Mouse (Mus musculus): ENCODE data around the gene Arnt. TPM values are rescaled to one million over a fixed set of nuclear protein-coding genes. Genes with fewer than 3 reads are reported as not detected.

The Arnt gene
- total and polyA plus RNA-seq, 3 experiments: 52.6 to 63.4 (median 53.9) TPM

DNA sequence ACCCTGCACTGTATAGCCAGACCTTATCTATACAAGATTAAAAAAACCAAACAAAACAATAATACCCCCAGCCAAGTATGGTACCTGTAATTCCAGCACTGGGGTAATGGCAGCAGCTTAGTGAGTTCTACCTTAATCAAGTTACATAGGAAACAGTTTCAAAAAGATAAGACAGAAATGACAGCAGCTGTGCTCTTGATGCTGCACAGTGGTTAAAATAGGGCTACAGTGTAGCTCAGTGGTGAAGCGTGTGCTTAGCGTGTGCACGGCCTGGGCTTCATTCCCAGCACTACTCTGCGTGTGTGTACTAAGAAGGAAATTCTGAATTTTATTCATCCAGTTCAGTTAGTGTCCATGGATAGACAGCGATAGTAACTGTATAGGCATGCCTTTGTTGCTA is 22.2 kb downstream of the Arnt start:
- DNase-seq: no peak

DNA sequence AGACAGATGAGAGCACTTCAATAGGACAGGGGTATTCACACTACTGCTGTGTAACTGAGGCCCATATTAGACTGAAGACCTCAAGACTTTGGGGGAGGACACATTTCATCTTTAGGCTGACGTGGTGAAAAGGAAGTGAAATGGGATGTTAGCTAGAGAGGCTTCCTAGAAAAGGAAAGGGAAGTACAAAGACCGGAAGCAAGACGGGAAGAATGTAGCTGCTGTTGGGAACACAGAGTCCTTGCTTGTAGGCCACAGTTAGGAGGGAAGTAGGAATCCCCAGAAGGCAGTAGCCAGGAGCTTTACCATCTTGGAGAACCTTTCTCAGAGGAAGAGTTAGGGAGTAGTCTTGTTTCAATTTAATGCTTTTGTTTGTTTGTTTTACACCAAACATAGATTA is 23.6 kb downstream of the Arnt start:
- DNase-seq: no peak

DNA sequence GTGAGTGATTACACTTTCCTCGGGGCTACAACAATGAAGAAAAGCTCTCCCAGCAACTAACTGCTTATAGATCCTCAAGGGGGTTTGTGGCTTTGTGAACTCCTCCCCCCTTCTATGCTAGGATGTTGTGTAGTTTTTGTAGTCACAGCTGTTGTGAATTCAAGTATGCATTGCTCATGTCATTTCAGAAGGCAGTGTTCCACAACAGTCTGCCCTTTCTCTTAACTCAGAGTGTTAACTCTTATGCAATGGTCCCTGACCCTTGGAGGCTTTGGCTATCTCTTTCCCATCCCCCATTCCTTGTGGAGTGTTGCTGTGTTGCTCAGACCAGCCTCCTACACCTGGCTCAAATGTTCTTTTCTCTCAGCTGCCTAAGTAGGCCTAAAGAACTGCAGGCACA is 25.2 kb downstream of the Arnt start:
- no peak for DNase-seq

DNA sequence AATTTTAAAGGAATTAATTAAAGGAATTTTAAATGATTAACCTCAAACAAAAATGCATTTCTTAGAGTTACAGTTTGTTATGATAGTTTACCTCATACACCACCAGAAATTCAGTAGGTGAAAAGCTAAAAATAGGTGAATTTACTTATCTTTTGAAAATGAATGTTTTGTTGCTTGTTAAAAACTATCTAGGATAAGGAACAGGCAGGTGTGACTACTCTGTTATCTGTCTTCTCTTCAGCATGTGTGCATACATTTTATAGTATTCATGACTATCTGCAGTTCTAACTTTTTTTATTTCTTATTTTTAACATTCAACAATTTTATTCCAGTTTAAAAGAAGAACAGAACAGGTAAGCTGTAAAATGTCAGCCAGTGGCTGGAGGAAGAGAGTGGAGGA is 29.7 kb downstream of the Arnt start:
- no peak for DNase-seq

DNA sequence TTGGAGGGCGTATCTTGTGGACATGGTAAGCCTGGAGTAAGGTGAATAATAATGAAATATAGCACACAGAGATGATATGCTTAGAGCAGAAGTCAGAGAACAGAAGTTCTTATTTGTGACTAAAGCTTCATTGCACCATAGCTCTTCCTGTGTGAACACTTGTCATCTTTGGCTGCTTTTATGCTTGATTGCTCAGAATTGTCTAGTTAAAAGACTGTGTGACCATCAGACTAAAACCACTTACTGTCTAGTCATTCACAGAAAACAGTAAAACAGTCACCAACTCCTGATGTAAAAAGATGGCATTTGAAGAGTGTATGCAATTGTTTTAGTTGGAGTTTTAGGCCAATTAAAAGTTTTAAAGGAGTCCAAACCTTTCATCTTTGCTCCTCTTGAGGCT is 44.8 kb downstream of the Arnt start:
- no peak for DNase-seq

DNA sequence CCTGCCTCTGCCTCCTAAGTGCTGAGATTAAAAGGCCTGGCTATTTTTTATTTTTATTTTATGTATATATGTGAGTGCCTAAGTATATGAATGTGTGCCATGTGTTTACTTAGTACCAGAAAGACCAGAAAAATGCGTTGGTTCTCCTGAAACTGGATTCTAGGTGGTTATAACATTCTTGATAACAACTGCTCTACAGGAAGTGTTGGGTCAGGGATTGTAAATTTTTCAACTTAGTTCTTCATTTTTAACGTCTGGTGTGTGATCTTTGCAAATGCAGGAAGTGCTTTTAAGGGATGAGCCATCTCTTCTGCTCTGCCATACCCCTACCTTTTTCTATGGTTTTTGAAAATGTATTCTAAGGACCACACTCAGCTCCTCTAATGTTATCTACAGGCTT is 52.2 kb downstream of the Arnt start:
- DNase-seq: no peak

DNA sequence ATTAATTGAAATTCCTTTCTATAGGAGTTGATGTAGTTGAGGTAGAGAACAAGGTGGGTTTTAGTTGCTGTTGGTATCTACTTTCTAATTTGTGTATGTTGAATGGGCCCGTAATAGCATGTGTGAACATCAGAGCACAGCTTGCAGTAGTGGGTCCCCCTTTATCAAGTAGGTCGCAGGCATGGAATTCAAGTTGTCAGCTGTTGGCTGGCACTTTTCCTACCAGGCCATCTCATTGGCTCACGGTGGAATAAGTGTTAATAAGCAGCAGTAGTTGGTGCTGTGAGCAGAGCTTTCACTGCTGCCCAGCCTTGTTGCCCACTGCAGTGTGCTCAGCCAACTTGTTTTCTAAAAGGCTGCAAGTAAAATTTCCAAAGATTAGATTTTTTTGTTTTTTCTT is 54.5 kb downstream of the Arnt start:
- no peak for DNase-seq

DNA sequence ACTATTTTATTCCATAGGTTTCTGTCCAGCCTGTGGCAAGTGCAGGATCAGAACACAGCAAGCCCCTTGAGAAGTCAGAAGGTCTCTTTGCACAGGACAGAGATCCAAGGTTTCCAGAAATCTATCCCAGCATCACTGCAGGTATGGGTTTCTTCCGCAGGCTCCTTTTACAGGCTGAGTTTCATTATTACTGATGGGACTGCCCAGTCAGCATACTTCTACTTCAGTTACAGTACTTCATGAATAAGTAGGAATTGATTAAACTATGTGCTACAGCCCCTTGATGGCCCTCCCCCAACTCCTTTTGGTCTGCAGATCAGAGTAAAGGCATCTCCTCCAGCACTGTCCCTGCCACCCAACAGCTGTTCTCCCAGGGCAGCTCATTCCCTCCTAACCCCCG is 56.0 kb downstream of the Arnt start:
- no peak for DNase-seq

DNA sequence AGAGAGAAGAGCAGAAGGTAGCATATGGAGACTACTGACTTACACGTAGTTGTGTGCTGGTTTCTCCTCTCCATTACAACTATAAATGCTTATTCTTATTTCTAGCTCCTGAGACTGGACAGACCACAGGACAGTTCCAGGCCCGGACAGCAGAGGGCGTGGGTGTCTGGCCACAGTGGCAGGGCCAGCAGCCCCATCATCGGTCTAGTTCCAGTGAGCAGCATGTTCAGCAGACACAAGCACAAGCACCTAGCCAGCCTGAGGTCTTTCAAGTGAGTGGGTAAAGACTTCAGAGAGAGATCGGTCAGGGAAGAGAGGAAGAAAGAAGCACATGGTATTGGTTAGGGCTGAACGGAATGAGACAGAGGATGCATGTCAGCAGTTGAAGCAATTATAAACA is 60.2 kb downstream of the Arnt start:
- DNase-seq: peak; percentile 69

DNA sequence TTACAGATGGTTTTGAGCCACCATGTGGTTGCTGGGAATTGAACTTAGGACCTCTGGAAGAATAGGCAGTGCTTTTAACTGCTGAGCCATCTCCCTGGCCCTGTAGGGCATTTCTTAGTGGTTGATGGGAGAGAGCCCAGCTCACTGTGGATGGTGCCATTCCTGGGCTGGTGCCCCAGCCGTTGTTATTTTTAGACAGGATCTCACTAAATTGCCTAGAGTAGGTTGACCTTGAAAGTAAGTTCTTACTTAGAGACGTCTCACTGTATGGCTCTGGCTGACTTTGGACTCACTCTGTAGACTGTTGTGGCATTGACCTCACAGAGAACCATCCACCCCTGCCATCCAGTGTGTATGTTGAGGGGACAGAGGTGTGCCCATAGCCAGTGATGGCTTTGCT is 64.0 kb downstream of the Arnt start:
- no peak for DNase-seq

DNA sequence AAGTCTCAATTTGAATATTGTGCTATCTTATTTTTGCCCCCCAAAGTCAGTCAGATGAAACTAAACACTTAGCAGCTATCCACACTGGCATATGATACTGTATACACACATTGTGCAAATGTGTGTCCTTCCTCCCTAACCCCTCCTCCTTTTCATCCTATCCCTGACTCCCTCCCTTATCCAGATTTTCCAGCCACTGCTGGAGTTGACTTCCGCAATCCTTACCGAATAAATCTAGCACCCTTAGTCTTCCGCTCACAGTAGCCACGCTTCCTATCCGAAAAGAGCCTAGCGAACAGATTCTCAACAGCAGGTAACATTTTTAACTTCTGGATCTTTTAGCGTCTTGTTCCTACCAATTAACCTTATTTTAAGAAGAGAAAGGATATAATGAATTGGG is 64.8 kb downstream of the Arnt start, which contains the start of gene Ctsk:
TSS of gene Ctsk (plus strand) at position 233 of the 400 bp plus-strand sequence.
- DNase-seq: no peak

DNA sequence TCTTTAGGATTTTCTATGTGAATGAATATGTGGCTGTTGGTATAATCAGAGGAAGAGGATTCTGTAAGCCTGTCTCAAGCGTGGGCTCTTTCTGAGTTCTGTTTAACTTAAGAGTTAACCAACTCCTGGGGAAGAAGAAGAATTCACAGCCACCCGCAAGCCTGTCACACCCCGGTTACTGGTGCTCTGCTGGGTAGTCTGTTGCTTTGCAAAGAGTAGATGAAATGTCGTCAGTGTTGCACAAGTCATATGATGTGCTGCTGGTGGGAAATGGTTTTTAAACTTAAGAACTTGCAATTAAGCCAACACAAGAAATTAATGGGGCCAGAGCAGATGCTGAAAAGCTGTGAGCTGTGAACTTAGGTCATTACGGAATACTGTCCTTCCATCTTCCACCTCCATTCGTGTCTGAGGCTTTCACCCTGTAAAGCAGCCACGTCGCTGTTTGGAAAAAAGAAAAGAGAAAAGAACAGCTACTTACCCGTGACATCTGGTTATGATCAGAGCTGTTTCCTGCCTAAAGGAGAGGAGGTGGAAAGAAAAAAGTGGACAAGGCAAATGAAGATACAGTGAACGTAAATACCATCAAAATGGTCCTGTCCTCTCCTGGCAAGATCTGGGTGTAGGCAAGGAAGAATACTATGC is 65.4 kb downstream of the Arnt start:
- no peak for DNase-seq

DNA sequence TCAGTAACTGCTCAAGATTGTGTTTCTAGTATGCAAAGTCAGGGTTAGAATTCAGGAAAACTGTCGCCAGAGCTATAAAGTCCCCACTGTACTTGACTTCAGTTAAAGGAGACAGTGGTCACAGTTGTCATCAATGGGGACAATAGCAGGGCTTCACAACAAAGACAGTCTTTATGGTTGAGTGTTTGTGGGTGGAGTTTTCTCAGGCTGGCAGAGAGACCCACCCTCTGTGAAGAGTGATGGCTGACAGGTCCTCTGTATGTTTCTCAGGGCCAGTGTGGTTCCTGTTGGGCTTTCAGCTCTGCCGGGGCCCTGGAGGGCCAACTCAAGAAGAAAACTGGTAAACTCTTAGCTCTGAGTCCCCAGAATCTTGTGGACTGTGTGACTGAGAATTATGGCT is 68.1 kb downstream of the Arnt start:
- no peak for DNase-seq

DNA sequence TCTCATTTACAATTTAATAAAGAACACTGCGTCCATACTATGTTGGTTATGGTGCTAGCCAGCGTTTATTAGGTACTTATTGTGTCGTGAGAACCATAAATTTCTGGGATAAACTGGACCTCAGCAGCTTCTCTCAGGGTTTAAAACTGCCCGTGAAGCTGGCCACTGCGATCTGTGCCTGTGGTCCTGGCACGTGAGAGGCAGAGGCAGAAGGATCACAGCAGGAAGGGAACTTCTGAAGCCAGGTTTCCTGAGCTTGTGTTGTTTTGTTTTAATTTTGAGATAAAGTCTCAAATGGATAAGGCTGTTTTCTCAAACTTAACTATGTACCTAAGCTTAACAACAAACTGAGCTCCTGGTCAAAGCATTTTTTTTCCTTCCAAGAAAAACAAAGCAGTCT is 75.2 kb downstream of the Arnt start:
- DNase-seq: no peak

DNA sequence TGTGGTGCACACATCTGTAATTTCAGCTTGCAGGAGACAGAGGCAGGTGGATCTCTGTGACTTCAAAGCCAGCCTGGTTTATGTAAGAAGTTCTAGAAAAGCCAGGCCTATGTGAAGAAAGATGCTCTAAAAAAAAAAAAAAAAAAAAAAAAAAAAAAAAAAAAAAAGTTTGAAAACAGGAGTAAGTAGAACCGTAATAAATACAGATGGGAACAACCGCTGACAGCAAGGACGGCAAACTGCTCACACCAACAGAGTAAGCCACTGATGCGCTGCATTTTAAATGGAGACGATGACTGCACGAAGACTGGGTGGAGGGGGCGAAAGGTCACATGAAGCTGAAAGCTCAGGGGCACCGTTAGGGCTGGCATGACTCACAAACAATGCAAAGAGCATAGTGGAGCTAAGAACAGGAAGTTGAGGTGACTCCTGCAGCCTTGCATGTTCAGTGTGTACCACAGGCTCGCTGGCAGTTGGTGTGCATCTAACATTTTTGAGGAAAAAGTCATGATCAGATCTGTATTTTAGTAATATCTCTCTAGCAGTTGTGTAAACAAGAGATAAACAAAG is 77.5 kb downstream of the Arnt start:
- peak; percentile 40 for DNase-seq

DNA sequence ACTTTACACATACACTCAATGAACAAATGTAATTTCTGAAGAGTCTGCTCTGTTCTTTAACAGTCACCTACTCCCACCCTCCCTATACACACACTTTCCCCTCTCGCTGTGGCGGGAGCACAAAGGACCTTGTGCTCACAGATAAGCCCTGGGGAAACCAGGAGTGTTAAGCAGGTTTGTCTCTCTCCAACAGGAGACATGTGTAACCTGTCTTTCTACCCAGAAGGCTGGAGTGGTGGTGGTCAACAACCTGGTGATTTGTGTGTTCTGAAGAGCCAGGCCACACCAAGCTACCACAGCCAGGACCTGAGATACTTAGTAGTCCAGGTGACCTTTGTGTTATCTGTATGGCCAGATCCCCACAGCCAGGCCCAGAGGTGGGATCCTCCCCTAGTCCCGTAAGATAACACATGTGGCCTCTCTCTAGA is 82.4 kb downstream of the Arnt start:
- no peak for DNase-seq

DNA sequence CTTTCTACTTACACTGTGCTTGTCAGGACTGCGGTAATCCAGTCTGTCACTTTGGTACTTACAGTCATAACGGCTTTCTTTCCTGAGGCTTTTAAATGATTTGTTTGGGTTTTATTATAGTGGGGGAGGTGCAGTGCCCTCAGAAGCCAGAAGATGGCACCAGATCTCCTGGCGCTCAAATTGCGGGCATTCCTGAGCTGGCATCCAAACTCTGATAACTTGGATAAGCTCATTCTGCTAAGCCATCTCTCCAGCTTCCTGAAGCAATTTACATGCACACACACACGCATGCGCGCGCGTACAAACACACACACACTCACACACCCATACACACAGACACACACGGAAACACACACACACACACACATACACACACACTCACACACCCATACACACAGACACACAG is 83.3 kb downstream of the Arnt start:
- DNase-seq: peak; percentile 78

DNA sequence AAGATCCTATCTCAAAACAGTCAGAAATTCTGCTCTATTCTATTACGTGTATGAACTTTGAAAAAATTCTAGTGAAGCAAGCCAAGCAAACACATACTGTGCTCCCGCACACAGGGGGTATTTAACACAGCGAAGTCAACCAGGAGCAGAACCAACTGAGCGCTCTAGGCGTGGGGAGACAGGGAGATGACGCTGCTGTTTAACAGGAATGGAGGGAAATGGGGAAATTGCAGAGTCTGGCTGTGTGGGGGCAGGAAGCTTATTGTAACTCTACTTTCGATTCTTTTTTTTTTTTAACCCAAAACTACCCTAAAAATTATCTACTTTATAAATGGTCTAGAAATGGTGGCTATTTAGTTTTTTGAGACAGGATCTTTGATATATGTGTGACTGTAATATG is 84.7 kb downstream of the Arnt start:
- DNase-seq: no peak

DNA sequence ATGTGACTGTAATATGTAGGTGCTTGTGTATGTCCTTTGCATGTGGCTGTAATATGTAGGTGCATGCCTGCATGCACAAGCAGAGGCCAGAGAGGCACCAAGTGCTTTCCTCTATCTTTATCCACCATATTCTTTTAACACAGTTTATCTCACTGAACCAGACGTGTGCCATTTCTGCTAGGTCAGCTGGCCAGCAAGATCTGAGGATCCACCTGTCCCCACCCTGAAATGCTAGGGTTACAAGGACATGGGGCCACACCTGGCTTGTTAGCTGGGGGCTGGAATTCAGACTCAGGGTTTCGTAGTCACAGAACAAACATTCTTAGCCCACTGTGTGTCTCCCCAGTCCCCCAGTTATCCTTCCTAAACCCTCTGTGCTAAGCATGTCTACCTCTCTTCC is 85.1 kb downstream of the Arnt start:
- no peak for DNase-seq

DNA sequence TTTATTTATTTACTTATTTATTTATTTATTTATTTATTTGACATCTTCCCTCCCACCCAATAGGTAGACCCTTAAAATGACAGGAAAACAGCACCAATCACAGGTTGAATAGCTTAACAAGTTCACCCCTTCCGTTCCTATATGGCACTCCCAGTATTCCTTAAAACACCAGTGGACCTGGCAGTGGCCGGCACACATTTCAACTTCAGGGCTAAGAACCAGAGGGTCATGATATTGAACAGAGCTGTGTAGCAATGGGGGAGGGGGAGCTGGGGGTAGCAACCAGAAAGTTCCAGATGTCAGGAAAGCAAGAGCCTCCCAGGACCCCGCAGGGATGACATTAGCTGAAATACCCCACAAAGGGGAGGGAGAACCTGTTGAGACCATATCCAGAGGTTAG is 85.9 kb downstream of the Arnt start:
- no peak for DNase-seq

DNA sequence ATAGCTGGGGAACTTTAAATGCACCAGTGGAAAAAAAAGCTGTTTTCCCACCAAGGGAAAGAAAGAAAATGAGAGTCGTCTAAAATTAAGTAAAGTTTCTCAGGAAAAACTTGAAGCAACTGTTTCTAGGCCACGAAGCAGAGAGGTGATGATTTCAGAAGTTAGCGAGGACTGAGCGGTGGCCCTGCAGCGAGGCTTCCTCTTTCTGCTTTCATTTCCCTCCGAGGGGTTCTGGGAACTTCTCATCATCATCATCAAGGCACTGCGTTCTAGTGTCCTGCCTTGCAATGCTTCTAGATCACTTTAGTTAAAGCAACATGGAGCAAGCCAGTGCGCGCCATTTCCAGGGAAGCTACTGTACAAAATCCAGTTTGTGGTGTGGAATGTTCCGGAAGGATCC is 87.0 kb downstream of the Arnt start:
- DNase-seq: no peak

DNA sequence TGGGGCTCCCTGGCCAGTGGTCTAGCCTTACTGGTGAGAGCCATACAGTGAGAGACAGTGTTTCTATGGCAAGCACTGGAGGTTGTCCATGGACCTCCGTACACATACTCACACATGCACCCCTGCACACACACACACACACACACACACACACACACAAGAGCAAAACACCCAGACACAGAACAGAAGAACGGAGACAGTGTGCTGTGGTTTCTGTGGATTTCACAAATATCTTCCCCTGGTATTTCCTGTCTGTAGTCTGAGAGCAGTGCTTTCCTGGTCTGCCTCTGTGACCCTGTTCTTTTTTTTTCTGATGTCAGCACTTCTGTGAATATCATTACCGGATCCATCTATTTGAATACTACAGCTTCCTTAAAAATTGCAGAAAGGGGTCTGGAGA is 89.5 kb downstream of the Arnt start:
- no peak for DNase-seq

DNA sequence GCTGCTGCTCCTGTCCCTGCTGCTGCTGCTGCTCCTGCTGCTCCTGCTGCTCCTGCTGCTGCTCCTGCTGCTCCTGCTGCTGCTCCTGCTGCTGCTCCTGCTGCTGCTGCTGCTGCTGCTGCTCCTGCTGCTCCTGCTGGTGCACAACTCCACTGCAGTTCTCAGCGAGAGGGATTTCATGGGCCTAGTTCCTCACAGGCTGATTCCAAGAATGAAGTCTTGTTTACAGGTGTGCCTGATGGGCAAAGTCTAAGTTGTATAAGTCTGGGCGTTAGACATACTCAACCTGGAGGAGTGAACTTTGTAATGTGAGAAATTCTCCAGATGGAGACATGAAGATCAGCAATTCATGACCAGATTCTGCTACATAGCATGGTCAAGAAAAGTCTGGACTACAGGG is 90.5 kb downstream of the Arnt start:
- no peak for DNase-seq

DNA sequence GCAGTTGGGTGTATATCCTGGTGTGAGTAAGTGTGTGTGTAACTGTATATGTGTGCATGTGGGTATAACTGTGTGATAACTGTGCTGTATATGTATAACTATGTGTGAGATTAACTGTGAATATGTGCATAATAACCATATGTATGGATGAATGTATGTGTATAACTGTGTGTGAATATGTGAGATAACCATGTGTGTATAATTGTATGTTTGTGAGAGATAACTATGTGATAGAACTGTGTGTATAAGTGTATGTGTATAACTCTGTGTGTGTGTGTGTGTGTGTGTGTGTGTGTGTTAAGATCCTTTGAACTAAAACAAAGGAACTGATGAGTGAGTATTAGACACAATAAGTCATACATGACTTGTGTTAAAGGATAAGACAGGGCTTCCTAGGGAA is 91.9 kb downstream of the Arnt start:
- DNase-seq: no peak
